Comparison of ENCODE assay signal across 8 mouse cellular contexts in the genomic region with DNA sequence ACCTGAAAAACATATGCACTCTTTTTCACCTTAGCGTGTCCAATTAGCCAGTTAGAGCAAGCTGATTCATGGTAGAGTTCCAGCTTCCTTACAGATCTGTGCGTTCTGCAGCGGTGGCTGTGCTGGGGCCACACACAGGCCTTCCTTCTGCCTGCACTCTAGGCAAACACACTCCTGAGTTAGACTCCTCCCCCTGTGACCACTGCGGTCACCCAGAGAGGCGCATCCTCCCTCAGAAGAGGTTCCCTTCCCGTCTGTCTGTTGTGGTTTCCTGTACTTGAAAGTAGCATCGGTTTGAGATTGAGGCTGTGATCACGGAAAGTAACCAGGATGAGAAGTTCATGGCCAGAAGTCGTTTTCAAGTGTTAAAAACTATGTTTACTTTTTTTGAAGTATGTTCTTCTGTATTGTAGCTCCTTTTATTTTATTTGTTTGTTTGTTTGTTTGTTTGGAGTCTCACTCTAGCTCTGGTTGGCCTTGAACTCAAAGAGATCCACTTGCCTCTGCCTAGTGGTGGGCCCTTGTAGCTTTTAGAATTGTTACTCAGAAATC.
DNase-seq lines count a peak whose midpoint lies in the region; ATAC-seq lines count a peak whose summit lies in the region.

No protein-coding gene starts in this region.

- ATAC-seq in kidney, embryonic 16.5 days (ENCODE audit: low FRiP score, low TSS enrichment), result 0 out of 2 replicates have a peak, but pooled peaks have one; percentile 50
- peak; percentile 99 for ATAC-seq in inflammation-experienced regulatory T-cells, adult 6 months

- no peak for DNase-seq in kidney, adult 11 months
- DNase-seq in lung, postnatal 36 days, result peak; percentile 64
- peak; percentile 77 for DNase-seq in thymus, postnatal 25 days
- no peak for DNase-seq in cerebellum, postnatal 14 days
- DNase-seq in cerebellum, adult 18-20 months, result no peak
- DNase-seq in retina, postnatal 1 day, result no peak

- H3K36me3 ChIP-seq in kidney, embryonic 16.5 days (ENCODE audit: insufficient read depth, low read length), result peaks cover 27% of the 10 kb centered on the region

- no peaks in the 10 kb centered on the region for H3K27me3 ChIP-seq in kidney, embryonic 16.5 days (ENCODE audit: insufficient read depth, low read length)

- WGBS in kidney, embryonic 16.5 days, result 49% methylated on average over 9 of the region's 9 CpGs

- H3K27ac ChIP-seq in kidney, embryonic 16.5 days (ENCODE audit: low read length), result no peak overlapping the region

- no peak overlapping the region for H3K4me2 ChIP-seq in kidney, embryonic 16.5 days (replicated peaks; ENCODE audit: low read depth, low read length)

- peaks cover 18% of the 10 kb centered on the region for H3K4me1 ChIP-seq in kidney, embryonic 16.5 days (ENCODE audit: insufficient read depth, low read length)

- no peaks in the 10 kb centered on the region for H3K9me3 ChIP-seq in kidney, embryonic 16.5 days (ENCODE audit: low read length)

- no peak overlapping the region for H3K4me3 ChIP-seq in kidney, embryonic 16.5 days (ENCODE audit: low read length)

- no peak overlapping the region for H3K9ac ChIP-seq in kidney, embryonic 16.5 days (replicated peaks; ENCODE audit: low read length)

Comparison
In these comparisons a context has a peak if more than half of its experiments do, and no peak if none do; other contexts are left out.
1. DNase-seq: peak in lung, postnatal 36 days (single experiment) and thymus, postnatal 25 days (single experiment); none in kidney, adult 11 months (single experiment), cerebellum, postnatal 14 days (0 of 2), cerebellum, adult 18-20 months (0 of 2) and retina, postnatal 1 day (single experiment).